Comparison of ENCODE assay signal across 27 mouse cellular contexts in the genomic region with DNA sequence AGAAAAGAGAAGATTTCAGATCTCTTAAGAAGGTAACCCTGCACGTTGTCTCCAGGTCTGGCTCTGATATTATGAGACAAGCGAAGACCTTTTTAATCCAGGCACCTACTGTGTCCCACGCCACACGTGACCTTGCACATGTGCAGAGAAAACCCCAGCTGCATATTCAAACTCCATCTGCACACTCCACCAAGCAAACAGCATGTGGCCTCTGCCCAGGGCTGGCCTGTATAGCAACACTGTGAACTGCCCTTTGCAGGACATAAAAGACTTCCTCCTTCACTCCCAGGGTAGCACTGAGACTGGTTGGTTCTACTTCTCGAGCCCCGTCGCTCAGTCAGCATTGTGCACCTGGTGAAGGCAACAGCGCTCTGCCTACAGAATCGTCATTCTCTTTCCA.
DNase-seq lines count a peak whose midpoint lies in the region; ATAC-seq lines count a peak whose summit lies in the region.
"Had no signal": no experiment of that assay in that cellular context is flagged by ENCODE, and none has a peak within 500 bp of the region (broad histone marks: within the 10 kb centered on the region; RNA-seq: fewer than 3 reads in every experiment).

No protein-coding gene starts in this region.

- no peaks in the 10 kb centered on the region for H3K27me3 ChIP-seq in forebrain, embryonic 11.5 days (ENCODE audit: control insufficient read depth, insufficient read depth, low read length)
- no peaks in the 10 kb centered on the region for H3K27me3 ChIP-seq in forebrain, embryonic 12.5 days
- no peaks in the 10 kb centered on the region for H3K27me3 ChIP-seq in hindbrain, embryonic 10.5 days (ENCODE audit: insufficient read depth, poor library complexity, severe bottlenecking)
- no peaks in the 10 kb centered on the region for H3K27me3 ChIP-seq in hindbrain, embryonic 14.5 days (ENCODE audit: control insufficient read depth, insufficient read depth, low read length)
- H3K27me3 ChIP-seq: forebrain, embryonic 13.5 days; hindbrain, embryonic 15.5 days; liver, embryonic 15.5 days; lung, embryonic 15.5 days; neural tube, embryonic 12.5 days had no signal

- no peaks in the 10 kb centered on the region for H3K4me1 ChIP-seq in forebrain, embryonic 11.5 days (replicated peaks; ENCODE audit: control insufficient read depth, insufficient read depth, low read length)
- H3K4me1 ChIP-seq in forebrain, embryonic 12.5 days: peaks cover 8% of the 10 kb centered on the region
- H3K4me1 ChIP-seq in hindbrain, embryonic 10.5 days (replicated peaks): peaks cover 28% of the 10 kb centered on the region
- 0 out of 2 replicates have a peak, but pooled peaks cover 7% of the 10 kb centered on the region for H3K4me1 ChIP-seq in hindbrain, embryonic 14.5 days (replicated peaks; ENCODE audit: control insufficient read depth, insufficient read depth, low read length)
- H3K4me1 ChIP-seq: liver, embryonic 15.5 days; lung, embryonic 15.5 days had no signal

- H3K27ac ChIP-seq in forebrain, embryonic 11.5 days (ENCODE audit: low read depth, low read length): no peak overlapping the region
- H3K27ac ChIP-seq in forebrain, embryonic 12.5 days: no peak overlapping the region
- H3K27ac ChIP-seq in hindbrain, embryonic 10.5 days: peak overlapping the region; percentile 12; the same call in 1 of the 2 replicates
- H3K27ac ChIP-seq in hindbrain, embryonic 14.5 days: no peak overlapping the region
- H3K27ac ChIP-seq: embryonic facial prominence, embryonic 12.5 days; forebrain, embryonic 13.5 days; hindbrain, embryonic 15.5 days; kidney, postnatal 0 days; limb, embryonic 12.5 days; liver, embryonic 15.5 days; lung, embryonic 15.5 days; neural tube, embryonic 12.5 days had no signal

- 70% methylated on average over 9 of the region's 9 CpGs for WGBS in forebrain, embryonic 11.5 days
- 75% methylated on average over 9 of the region's 9 CpGs for WGBS in forebrain, embryonic 12.5 days
- WGBS in hindbrain, embryonic 10.5 days: 64% methylated on average over 9 of the region's 9 CpGs
- 74% methylated on average over 9 of the region's 9 CpGs for WGBS in hindbrain, embryonic 14.5 days

- H3K4me3 ChIP-seq in forebrain, embryonic 11.5 days (ENCODE audit: low read depth, low read length): no peak overlapping the region
- no peak overlapping the region for H3K4me3 ChIP-seq in forebrain, embryonic 12.5 days (replicated peaks)
- H3K4me3 ChIP-seq in hindbrain, embryonic 10.5 days: no peak overlapping the region
- no peak overlapping the region for H3K4me3 ChIP-seq in hindbrain, embryonic 14.5 days (replicated peaks; ENCODE audit: low read length)
- H3K4me3 ChIP-seq: embryonic facial prominence, embryonic 12.5 days; forebrain, embryonic 13.5 days; hindbrain, embryonic 15.5 days; limb, embryonic 12.5 days; liver, embryonic 15.5 days; lung, embryonic 15.5 days; myocyte; neural tube, embryonic 12.5 days had no signal

- H3K4me2 ChIP-seq in forebrain, embryonic 11.5 days (ENCODE audit: low read depth, low read length, severe bottlenecking): no peak overlapping the region
- no peak overlapping the region for H3K4me2 ChIP-seq in forebrain, embryonic 12.5 days
- no peak overlapping the region for H3K4me2 ChIP-seq in hindbrain, embryonic 14.5 days (replicated peaks)
- H3K4me2 ChIP-seq: embryonic facial prominence, embryonic 12.5 days; forebrain, embryonic 13.5 days; hindbrain, embryonic 15.5 days; limb, embryonic 12.5 days; liver, embryonic 15.5 days; lung, embryonic 15.5 days; midbrain, embryonic 11.5 days; neural tube, embryonic 12.5 days had no signal

- DNase-seq in forebrain, embryonic 11.5 days (ENCODE audit: low spot score): peak; percentile 34
- DNase-seq in hindbrain, embryonic 10.5 days (ENCODE audit: low spot score): no peak
- no peak for DNase-seq in hindbrain, embryonic 14.5 days (ENCODE audit: low spot score)
- DNase-seq in testis, postnatal 10 days (ENCODE audit: low spot score): peak; percentile 23
- DNase-seq in testis, postnatal 14 days (ENCODE audit: low spot score): no peak
- peak; percentile 60 for DNase-seq in skeletal muscle tissue, adult 2 months (ENCODE audit: low read depth, low spot score)
- DNase-seq: adrenal gland, postnatal 14 days; cerebellum, adult 11 months; cerebellum, adult 9-10 months; embryo, embryonic 11 days; gastrocnemius, postnatal 36 days; heart, postnatal 14 days; kidney, adult 18-20 months; right cerebral cortex, adult 18-20 months; thymus, postnatal 14 days had no signal

- no peak for ATAC-seq in forebrain, embryonic 11.5 days (replicated peaks; ENCODE audit: low FRiP score)
- no peak for ATAC-seq in forebrain, embryonic 12.5 days (ENCODE audit: low FRiP score)
- ATAC-seq in hindbrain, embryonic 14.5 days (ENCODE audit: low FRiP score): no peak
- ATAC-seq: forebrain, embryonic 13.5 days; inflammation-experienced regulatory T-cells, adult 6 months had no signal

- no peak overlapping the region for H3K9ac ChIP-seq in forebrain, embryonic 11.5 days (ENCODE audit: low read length)
- H3K9ac ChIP-seq in forebrain, embryonic 12.5 days: no peak overlapping the region
- no peak overlapping the region for H3K9ac ChIP-seq in hindbrain, embryonic 14.5 days
- H3K9ac ChIP-seq: embryonic facial prominence, embryonic 12.5 days; forebrain, embryonic 13.5 days; hindbrain, embryonic 15.5 days; limb, embryonic 12.5 days; liver, embryonic 15.5 days; lung, embryonic 15.5 days; neural tube, embryonic 12.5 days had no signal

- H3K9me3 ChIP-seq in forebrain, embryonic 11.5 days (ENCODE audit: control insufficient read depth, low read length): no peaks in the 10 kb centered on the region
- no peaks in the 10 kb centered on the region for H3K9me3 ChIP-seq in forebrain, embryonic 12.5 days
- H3K9me3 ChIP-seq in hindbrain, embryonic 10.5 days: no peaks in the 10 kb centered on the region
- no peaks in the 10 kb centered on the region for H3K9me3 ChIP-seq in hindbrain, embryonic 14.5 days (ENCODE audit: control insufficient read depth, low read length)
- H3K9me3 ChIP-seq: embryonic facial prominence, embryonic 12.5 days; forebrain, embryonic 13.5 days; hindbrain, embryonic 15.5 days; limb, embryonic 12.5 days; liver, embryonic 15.5 days; lung, embryonic 15.5 days; neural tube, embryonic 12.5 days had no signal

- H3K36me3 ChIP-seq in forebrain, embryonic 11.5 days (ENCODE audit: control insufficient read depth, insufficient read depth, low read length): no peaks in the 10 kb centered on the region
- no peaks in the 10 kb centered on the region for H3K36me3 ChIP-seq in forebrain, embryonic 12.5 days (replicated peaks)
- H3K36me3 ChIP-seq in hindbrain, embryonic 10.5 days: no peaks in the 10 kb centered on the region
- no peaks in the 10 kb centered on the region for H3K36me3 ChIP-seq in hindbrain, embryonic 14.5 days (replicated peaks; ENCODE audit: control insufficient read depth, insufficient read depth)
- H3K36me3 ChIP-seq: embryonic facial prominence, embryonic 12.5 days; hindbrain, embryonic 15.5 days; limb, embryonic 12.5 days; liver, embryonic 15.5 days; lung, embryonic 15.5 days; neural tube, embryonic 12.5 days had no signal

Comparison
In these comparisons a context has a peak if more than half of its experiments do, and no peak if none do; other contexts are left out.
1. DNase-seq: peak in forebrain, embryonic 11.5 days (single experiment), testis, postnatal 10 days (single experiment) and skeletal muscle tissue, adult 2 months (single experiment); none in hindbrain, embryonic 10.5 days (single experiment), hindbrain, embryonic 14.5 days (single experiment) and testis, postnatal 14 days (single experiment).